In the genomic region with DNA sequence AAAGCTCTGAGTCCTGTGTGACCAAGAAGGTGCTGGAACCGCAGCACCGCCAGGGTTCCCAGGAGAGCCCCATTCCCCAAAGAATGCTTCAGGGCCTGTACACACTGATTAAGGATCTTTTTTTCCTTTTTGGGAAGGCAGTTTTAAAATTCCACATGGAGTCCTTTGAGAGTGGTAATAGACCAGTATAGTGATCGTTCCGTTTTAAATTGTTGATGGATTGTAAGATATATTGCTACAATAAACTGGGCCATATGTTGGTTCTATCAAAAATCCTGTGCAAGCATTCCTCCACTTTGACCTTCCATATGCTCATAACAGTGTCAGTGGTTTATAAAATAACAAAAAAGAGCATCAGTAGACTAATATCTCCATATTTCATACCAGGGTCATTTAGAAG, we compare ENCODE assay signal across 13 mouse cellular contexts.
"Had no signal": no experiment of that assay in that cellular context is flagged by ENCODE, and none has a peak within 500 bp of the region (broad histone marks: within the 10 kb centered on the region; RNA-seq: fewer than 3 reads in every experiment).

No protein-coding gene starts in this region.

- H3K9ac ChIP-seq: liver, embryonic 13.5 days had no signal

- H3K4me3 ChIP-seq: liver, embryonic 13.5 days had no signal

- H3K4me2 ChIP-seq: liver, embryonic 13.5 days; midbrain, embryonic 11.5 days had no signal

- H3K27ac ChIP-seq: liver, embryonic 13.5 days had no signal

- H3K36me3 ChIP-seq: liver, embryonic 13.5 days had no signal

- H3K9me3 ChIP-seq: liver, embryonic 13.5 days had no signal

- H3K4me1 ChIP-seq: liver, embryonic 13.5 days had no signal

- ATAC-seq: hindbrain, embryonic 16.5 days; inflammation-experienced regulatory T-cells, adult 6 months had no signal

- DNase-seq: kidney, adult 11 months; kidney, postnatal 10 days; kidney, postnatal 36 days; left cerebral cortex, postnatal 4 days; liver, embryonic 13.5 days; lung, adult 2 months; lung, postnatal 14 days; lung, postnatal 4 days; midbrain, embryonic 14.5 days; thymus, postnatal 25 days had no signal
